Mouse (Mus musculus): Measurements from ENCODE around the gene Ccdc14. TPM values are rescaled to one million over a fixed set of nuclear protein-coding genes. Genes with fewer than 3 reads are reported as not detected.

Ccdc14 gene
- polyA plus RNA-seq, 1 experiment from 2014 or later, result 5.9 TPM

DNA sequence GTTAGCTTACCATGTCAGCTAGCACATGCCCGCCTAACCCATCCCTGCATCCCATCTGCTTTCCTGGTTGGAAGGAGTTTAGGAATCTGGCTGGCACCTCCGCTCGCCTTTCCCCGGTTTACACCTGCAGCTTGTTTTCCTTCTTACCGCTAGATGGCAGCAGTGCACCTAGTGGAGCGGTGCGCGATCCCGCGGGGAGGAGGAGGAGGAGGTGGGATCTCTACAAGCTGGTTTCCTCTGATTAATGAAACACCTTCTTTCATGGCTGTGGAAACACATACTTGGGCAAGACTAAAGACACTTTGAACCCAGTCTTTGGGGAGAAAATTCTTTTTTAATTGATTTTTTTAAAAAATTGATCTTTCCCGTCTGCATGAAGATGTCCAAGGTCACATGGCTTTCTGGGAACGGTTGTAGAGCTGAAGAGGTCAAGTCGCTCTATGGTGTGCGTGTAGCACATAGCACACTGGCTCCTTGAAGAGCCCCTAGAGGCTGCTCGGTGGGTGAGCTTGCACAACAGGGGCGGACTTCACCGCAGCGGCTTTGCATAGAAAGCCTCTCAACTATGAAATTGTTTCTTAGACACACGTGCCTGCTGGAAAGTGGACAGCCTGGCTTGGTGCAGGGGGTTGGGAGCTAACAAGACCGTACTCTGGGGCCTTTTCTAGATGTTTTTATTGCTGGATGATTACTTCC lies 23.2 kb upstream of the Ccdc14 start:
- H3K27ac ChIP-seq (replicated peaks; ENCODE audit: low read depth, low read length), result no peak overlapping the region
- no peak overlapping the region for H3K4me3 ChIP-seq (ENCODE audit: low read depth, low read length)
- no peak overlapping the region for H3K9ac ChIP-seq (ENCODE audit: low read depth, low read length)
- peaks cover 18% of the 10 kb centered on the region; the same call in 1 of the 2 replicates for H3K27me3 ChIP-seq (replicated peaks; ENCODE audit: control insufficient read depth, insufficient read depth, low read length)
- H3K4me1 ChIP-seq (ENCODE audit: control insufficient read depth, insufficient read depth, low read length), result peaks cover 4% of the 10 kb centered on the region; the same call in 1 of the 2 replicates
- ATAC-seq (ENCODE audit: low read depth) (peak; percentile 74; the same call in 1 of the 2 replicates), DNase-seq (ENCODE audit: low spot score) (peak; percentile 81)
- H3K4me2 ChIP-seq (ENCODE audit: low read depth, low read length), result peak overlapping the region; percentile 43
- H3K36me3 ChIP-seq (ENCODE audit: control insufficient read depth, insufficient read depth, low read length), result no peaks in the 10 kb centered on the region
- WGBS, result 7% methylated on average over 20 of the region's 20 CpGs
- H3K9me3 ChIP-seq (ENCODE audit: control insufficient read depth, low read length), result no peaks in the 10 kb centered on the region

DNA sequence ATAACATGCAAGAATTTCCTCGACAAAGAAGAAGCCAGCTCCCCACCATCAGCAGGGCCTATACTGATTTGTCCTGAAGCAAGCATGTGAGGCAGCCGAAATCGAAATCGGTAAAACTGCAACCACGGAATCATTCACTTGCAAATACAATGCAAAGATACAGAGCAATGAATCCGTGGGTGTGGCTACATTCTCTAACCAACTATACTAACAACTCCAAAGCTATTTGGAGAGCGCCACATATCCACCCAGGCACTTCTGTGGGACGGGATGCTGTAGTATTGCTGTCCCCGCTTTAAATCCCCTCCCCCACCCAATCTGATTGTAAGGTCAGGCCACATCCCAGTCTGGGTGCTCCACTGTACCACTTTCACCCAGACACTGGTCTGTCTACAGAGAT lies 22.1 kb upstream of the Ccdc14 start:
- peaks cover 18% of the 10 kb centered on the region; the same call in 1 of the 2 replicates for H3K27me3 ChIP-seq (replicated peaks; ENCODE audit: control insufficient read depth, insufficient read depth, low read length)

DNA sequence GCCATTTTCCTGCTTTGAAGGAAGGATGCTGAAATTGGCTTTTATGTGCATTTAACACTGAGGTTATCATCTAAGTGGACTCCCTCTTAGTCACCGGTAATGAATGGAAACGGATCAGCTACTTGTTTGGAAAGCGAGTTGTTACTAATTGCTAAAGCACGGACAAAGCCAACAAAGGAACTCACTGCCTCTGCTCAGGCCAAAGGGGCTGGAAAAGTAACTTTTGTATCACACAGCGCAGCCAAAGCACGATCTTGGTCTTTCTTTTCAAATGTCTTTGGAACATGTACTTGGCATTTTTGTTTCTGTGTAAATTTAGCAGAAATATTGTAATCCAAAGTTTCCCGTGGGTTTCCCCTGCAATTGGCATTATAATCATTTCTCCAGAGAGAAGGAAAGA lies 18.4 kb upstream of the Ccdc14 start:
- no peaks in the 10 kb centered on the region for H3K9me3 ChIP-seq (ENCODE audit: control insufficient read depth, low read length)
- DNase-seq (ENCODE audit: low spot score) (no peak), ATAC-seq (ENCODE audit: low read depth) (no peak)
- no peak overlapping the region for H3K27ac ChIP-seq (replicated peaks; ENCODE audit: low read depth, low read length)
- H3K4me3 ChIP-seq (ENCODE audit: low read depth, low read length), result no peak overlapping the region
- H3K4me2 ChIP-seq (ENCODE audit: low read depth, low read length), result no peak overlapping the region
- peaks cover 4% of the 10 kb centered on the region; the same call in 1 of the 2 replicates for H3K4me1 ChIP-seq (ENCODE audit: control insufficient read depth, insufficient read depth, low read length)
- WGBS, result 63% methylated on average over 7 of the region's 7 CpGs
- no peaks in the 10 kb centered on the region for H3K36me3 ChIP-seq (ENCODE audit: control insufficient read depth, insufficient read depth, low read length)
- H3K9ac ChIP-seq (ENCODE audit: low read depth, low read length), result no peak overlapping the region
- peaks cover 18% of the 10 kb centered on the region; the same call in 1 of the 2 replicates for H3K27me3 ChIP-seq (replicated peaks; ENCODE audit: control insufficient read depth, insufficient read depth, low read length)

More for the DNA sequence above, 22.1 kb upstream of the Ccdc14 start:
- H3K36me3 ChIP-seq (ENCODE audit: control insufficient read depth, insufficient read depth, low read length), result no peaks in the 10 kb centered on the region
- ATAC-seq (ENCODE audit: low read depth) (no peak), DNase-seq (ENCODE audit: low spot score) (no peak)
- WGBS, result 78% methylated on average over 9 of the region's 9 CpGs
- H3K27ac ChIP-seq (replicated peaks; ENCODE audit: low read depth, low read length), result no peak overlapping the region
- H3K9me3 ChIP-seq (ENCODE audit: control insufficient read depth, low read length), result no peaks in the 10 kb centered on the region
- no peak overlapping the region for H3K9ac ChIP-seq (ENCODE audit: low read depth, low read length)
- no peak overlapping the region for H3K4me3 ChIP-seq (ENCODE audit: low read depth, low read length)
- peaks cover 4% of the 10 kb centered on the region; the same call in 1 of the 2 replicates for H3K4me1 ChIP-seq (ENCODE audit: control insufficient read depth, insufficient read depth, low read length)
- H3K4me2 ChIP-seq (ENCODE audit: low read depth, low read length), result no peak overlapping the region

DNA sequence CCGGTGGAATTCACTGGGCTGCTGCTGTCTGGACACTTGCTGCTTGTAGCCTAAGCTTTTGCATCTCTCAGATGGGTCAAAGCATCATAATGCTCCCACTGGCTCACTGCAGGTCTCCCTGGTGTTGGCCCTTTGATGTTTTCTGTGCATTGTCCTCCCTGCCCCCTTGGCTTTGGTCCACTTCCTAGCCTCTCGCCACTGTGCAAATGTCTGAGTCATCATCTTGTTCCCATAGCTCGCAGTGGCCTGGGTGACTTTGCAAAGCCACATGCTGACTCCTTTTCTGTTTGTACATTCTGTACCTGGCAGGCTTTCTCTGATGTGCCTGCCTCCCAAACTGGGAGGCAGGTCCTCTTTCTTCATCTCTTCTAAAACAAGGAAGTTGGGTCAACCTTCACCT lies 17.6 kb upstream of the Ccdc14 start:
- WGBS, result 74% methylated on average over 3 of the region's 3 CpGs
- Histone ChIP-seq H3K36me3 (ENCODE audit: control insufficient read depth, insufficient read depth, low read length) (no peaks in the 10 kb centered on the region), H3K4me3 (ENCODE audit: low read depth, low read length) (no peak overlapping the region), H3K9me3 (ENCODE audit: control insufficient read depth, low read length) (no peaks in the 10 kb centered on the region), H3K9ac (ENCODE audit: low read depth, low read length) (no peak overlapping the region), H3K4me1 (ENCODE audit: control insufficient read depth, insufficient read depth, low read length) (no peaks in the 10 kb centered on the region), H3K4me2 (ENCODE audit: low read depth, low read length) (no peak overlapping the region), H3K27ac (replicated peaks; ENCODE audit: low read depth, low read length) (no peak overlapping the region), H3K27me3 (replicated peaks; ENCODE audit: control insufficient read depth, insufficient read depth, low read length) (peaks cover 18% of the 10 kb centered on the region; the same call in 1 of the 2 replicates)
- no peak for ATAC-seq (ENCODE audit: low read depth)
- DNase-seq (ENCODE audit: low spot score), result no peak

DNA sequence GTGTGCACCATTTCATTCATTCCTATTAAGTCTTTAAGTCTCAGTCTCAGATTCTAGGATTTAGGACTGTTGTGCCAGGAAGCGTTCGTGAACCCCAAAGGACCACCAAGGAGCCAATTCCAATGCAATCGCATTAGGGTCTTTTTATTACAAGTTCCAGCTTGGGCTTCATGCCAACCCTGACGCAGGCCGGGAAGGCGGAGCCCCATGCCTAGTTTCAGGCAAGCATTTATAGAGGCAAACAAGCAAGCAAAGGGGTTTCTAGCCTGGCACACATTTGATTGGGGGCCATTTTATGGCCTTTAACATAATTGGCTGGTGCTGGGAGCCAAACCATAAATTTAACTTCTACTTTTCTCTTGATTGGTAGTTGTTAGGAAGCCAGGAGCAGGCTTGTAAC lies 16.1 kb upstream of the Ccdc14 start:
- peaks cover 8% of the 10 kb centered on the region; the same call in 1 of the 2 replicates for H3K27me3 ChIP-seq (replicated peaks; ENCODE audit: control insufficient read depth, insufficient read depth, low read length)
- 74% methylated on average over 6 of the region's 6 CpGs for WGBS

DNA sequence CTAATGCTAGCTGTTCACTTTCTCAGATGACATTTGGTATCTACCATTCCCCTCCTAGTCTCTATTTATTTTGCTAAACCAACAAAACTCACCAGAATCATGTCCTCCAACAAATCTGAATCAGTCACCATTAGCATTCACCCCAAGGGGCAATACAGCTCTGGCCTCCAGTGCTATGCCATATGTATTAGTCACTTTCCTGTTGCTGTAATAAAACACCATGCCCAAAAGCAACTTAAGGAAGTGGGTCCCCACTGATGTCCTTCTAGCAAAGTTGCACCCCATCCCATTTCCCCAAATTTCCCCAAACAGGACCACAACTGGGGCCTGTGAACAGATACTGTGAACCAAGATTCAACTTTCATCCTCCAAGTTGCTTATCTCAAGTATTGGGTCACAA lies 8.6 kb upstream of the Ccdc14 start:
- Histone ChIP-seq H3K9ac (ENCODE audit: low read depth, low read length) (no peak overlapping the region), H3K4me1 (ENCODE audit: control insufficient read depth, insufficient read depth, low read length) (no peaks in the 10 kb centered on the region), H3K27me3 (replicated peaks; ENCODE audit: control insufficient read depth, insufficient read depth, low read length) (no peaks in the 10 kb centered on the region), H3K4me2 (ENCODE audit: low read depth, low read length) (no peak overlapping the region), H3K9me3 (ENCODE audit: control insufficient read depth, low read length) (no peaks in the 10 kb centered on the region), H3K27ac (replicated peaks; ENCODE audit: low read depth, low read length) (no peak overlapping the region), H3K36me3 (ENCODE audit: control insufficient read depth, insufficient read depth, low read length) (no peaks in the 10 kb centered on the region), H3K4me3 (ENCODE audit: low read depth, low read length) (no peak overlapping the region)
- ATAC-seq (ENCODE audit: low read depth) (no peak), DNase-seq (ENCODE audit: low spot score) (no peak)

More for the DNA sequence above, 16.1 kb upstream of the Ccdc14 start:
- Histone ChIP-seq H3K9ac (ENCODE audit: low read depth, low read length) (no peak overlapping the region), H3K27ac (replicated peaks; ENCODE audit: low read depth, low read length) (no peak overlapping the region), H3K9me3 (ENCODE audit: control insufficient read depth, low read length) (no peaks in the 10 kb centered on the region), H3K4me2 (ENCODE audit: low read depth, low read length) (no peak overlapping the region), H3K4me1 (ENCODE audit: control insufficient read depth, insufficient read depth, low read length) (no peaks in the 10 kb centered on the region), H3K36me3 (ENCODE audit: control insufficient read depth, insufficient read depth, low read length) (no peaks in the 10 kb centered on the region), H3K4me3 (ENCODE audit: low read depth, low read length) (no peak overlapping the region)
- DNase-seq (ENCODE audit: low spot score) (peak; percentile 7), ATAC-seq (ENCODE audit: low read depth) (no peak)

DNA sequence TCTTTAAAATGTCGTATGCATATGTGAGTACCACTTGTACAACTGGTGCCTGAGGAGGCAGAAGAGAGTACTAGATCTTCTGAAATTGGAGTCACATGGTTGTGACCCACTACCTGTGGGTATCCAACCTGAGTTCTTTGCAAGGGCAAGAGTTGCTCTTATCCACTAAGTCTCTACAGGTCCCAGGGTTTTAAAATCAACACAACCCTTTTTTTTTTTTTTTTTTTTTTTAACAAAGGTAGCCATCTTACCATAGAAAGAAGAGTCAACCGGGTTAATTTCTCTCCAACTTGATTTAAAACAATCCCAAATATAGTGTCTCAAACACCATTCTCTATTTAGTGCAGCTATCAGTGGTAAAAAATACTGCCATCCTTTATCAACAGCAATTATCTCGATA lies 537 bp upstream of the Ccdc14 start:
- H3K36me3 ChIP-seq (ENCODE audit: control insufficient read depth, insufficient read depth, low read length), result no peaks in the 10 kb centered on the region
- H3K4me1 ChIP-seq (ENCODE audit: control insufficient read depth, insufficient read depth, low read length), result peaks cover 4% of the 10 kb centered on the region; the same call in 1 of the 2 replicates
- WGBS, result 76% methylated on average over 3 of the region's 3 CpGs
- peak overlapping the region; percentile 83; the same call in 1 of the 2 replicates for H3K4me2 ChIP-seq (ENCODE audit: low read depth, low read length)
- no peak overlapping the region for H3K9ac ChIP-seq (ENCODE audit: low read depth, low read length)
- DNase-seq (ENCODE audit: low spot score) (no peak), ATAC-seq (ENCODE audit: low read depth) (no peak)
- H3K27me3 ChIP-seq (replicated peaks; ENCODE audit: control insufficient read depth, insufficient read depth, low read length), result no peaks in the 10 kb centered on the region
- peak overlapping the region; percentile 84; the same call in 1 of the 2 replicates for H3K27ac ChIP-seq (replicated peaks; ENCODE audit: low read depth, low read length)
- peak overlapping the region; percentile 80 for H3K4me3 ChIP-seq (ENCODE audit: low read depth, low read length)
- no peaks in the 10 kb centered on the region for H3K9me3 ChIP-seq (ENCODE audit: control insufficient read depth, low read length)

DNA sequence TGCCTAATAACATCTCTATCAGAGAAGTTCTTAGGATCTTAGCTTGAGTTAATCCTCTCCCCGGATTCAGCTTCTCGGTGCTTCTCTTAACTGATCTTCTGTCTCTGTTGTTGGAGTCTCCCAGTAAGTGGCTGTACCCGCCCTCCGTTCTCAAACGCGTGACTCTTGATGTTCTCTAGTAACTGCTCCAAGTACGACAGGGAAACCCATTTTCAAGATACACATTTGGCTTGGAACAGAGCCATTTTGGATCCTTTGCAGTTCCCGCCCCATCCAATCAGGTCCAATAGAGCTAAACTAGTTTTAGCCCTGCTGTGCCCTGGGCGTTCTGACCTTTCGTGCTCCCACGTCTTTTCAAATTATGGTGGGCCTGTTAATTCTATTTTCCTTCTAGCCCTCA lies 740 bp downstream of the Ccdc14 start:
- WGBS, result 5% methylated on average over 11 of the region's 11 CpGs
- Histone ChIP-seq H3K27ac (replicated peaks; ENCODE audit: low read depth, low read length) (peak overlapping the region; percentile 84), H3K27me3 (replicated peaks; ENCODE audit: control insufficient read depth, insufficient read depth, low read length) (no peaks in the 10 kb centered on the region), H3K9me3 (ENCODE audit: control insufficient read depth, low read length) (no peaks in the 10 kb centered on the region), H3K4me3 (ENCODE audit: low read depth, low read length) (peak overlapping the region; percentile 80), H3K9ac (ENCODE audit: low read depth, low read length) (peak overlapping the region; percentile 80), H3K4me2 (ENCODE audit: low read depth, low read length) (peak overlapping the region; percentile 83), H3K36me3 (ENCODE audit: control insufficient read depth, insufficient read depth, low read length) (no peaks in the 10 kb centered on the region), H3K4me1 (ENCODE audit: control insufficient read depth, insufficient read depth, low read length) (peaks cover 4% of the 10 kb centered on the region; the same call in 1 of the 2 replicates)
- peak; percentile 54 for DNase-seq (ENCODE audit: low spot score)
- no peak for ATAC-seq (ENCODE audit: low read depth)

DNA sequence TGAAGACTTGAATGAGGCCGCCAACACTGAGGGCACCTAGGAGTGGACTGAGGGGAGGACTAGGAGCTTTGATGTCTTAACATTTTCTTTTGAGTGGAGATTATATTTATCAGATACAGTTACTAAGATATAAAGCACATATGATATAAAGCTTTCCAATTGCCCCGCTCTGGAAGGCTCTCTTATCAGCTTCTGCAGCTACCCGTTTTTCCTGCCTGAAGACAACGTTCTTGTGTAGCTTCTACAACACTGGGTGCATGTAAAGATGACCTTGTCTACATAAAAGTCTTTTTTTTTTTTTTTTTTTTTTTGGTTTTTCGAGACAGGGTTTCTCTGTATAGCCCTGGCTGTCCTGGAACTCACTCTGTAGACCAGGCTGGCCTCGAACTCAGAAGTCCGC lies 4.1 kb downstream of the Ccdc14 start:
- DNase-seq (ENCODE audit: low spot score) (no peak), ATAC-seq (ENCODE audit: low read depth) (no peak)
- H3K4me1 ChIP-seq (ENCODE audit: control insufficient read depth, insufficient read depth, low read length), result peaks cover 4% of the 10 kb centered on the region; the same call in 1 of the 2 replicates
- no peak overlapping the region for H3K4me3 ChIP-seq (ENCODE audit: low read depth, low read length)
- no peak overlapping the region for H3K4me2 ChIP-seq (ENCODE audit: low read depth, low read length)
- no peaks in the 10 kb centered on the region for H3K9me3 ChIP-seq (ENCODE audit: control insufficient read depth, low read length)
- no peak overlapping the region for H3K27ac ChIP-seq (replicated peaks; ENCODE audit: low read depth, low read length)
- WGBS, result 90% methylated on average over 5 of the region's 7 CpGs
- H3K27me3 ChIP-seq (replicated peaks; ENCODE audit: control insufficient read depth, insufficient read depth, low read length), result no peaks in the 10 kb centered on the region
- H3K9ac ChIP-seq (ENCODE audit: low read depth, low read length), result no peak overlapping the region
- H3K36me3 ChIP-seq (ENCODE audit: control insufficient read depth, insufficient read depth, low read length), result peaks cover 11% of the 10 kb centered on the region; the same call in 1 of the 2 replicates
